Mouse (Mus musculus) MEL (cell line): ENCODE measurements around the gene Vwce. TPM values are rescaled to one million over a fixed set of nuclear protein-coding genes. Genes with fewer than 3 reads are reported as not detected.

ENCODE experiments used
- DNase-seq: peaks from one replicate; pipeline ENCODE4 v3.0.0; 2011; ENCODE audit warnings: low read depth, low spot score
- H3K27ac ChIP-seq: 2 replicates; pipeline ENCODE4 v1.5.1; 2012; ENCODE audit warnings: low read depth, mild to moderate bottlenecking, control low read depth, low read length, moderate library complexity; ENCODE audit not compliant: control insufficient read depth
- H3K27me3 ChIP-seq, 2 experiments: fragments of 150-350 bp in 1 of 2; sonication (generic) in 1 of 2; 2 replicates each; pipeline ENCODE4 v1.6.1; 2012; ENCODE audit warnings: low read length in 2 of 2, mild to moderate bottlenecking in 2 of 2, improper control_type of control experiment in 1 of 2, moderate library complexity in 1 of 2; ENCODE audit not compliant: insufficient read depth in 2 of 2, control insufficient read depth in 1 of 2
- H3K36me3 ChIP-seq, 2 experiments: 2 replicates each; pipeline ENCODE4 v1.6.1; 2012 to 2014; ENCODE audit warnings: low read length in 2 of 2, improper control_type of control experiment in 1 of 2, inconsistent platforms in 1 of 2, mild to moderate bottlenecking in 1 of 2; ENCODE audit not compliant: insufficient read depth in 2 of 2, control insufficient read depth in 1 of 2
- H3K4me1 ChIP-seq, 2 experiments: fragments of 150-350 bp in 1 of 2; sonication (generic) in 1 of 2; 2 replicates each; pipeline ENCODE4 v1.6.1; 2012; ENCODE audit warnings: low read length in 2 of 2, improper control_type of control experiment in 1 of 2, mild to moderate bottlenecking in 1 of 2; ENCODE audit not compliant: insufficient read depth in 2 of 2, control insufficient read depth in 1 of 2
- H3K4me3 ChIP-seq, 2 experiments: fragments of 150-350 bp in 1 of 2; sonication (generic) in 1 of 2; 2 replicates each; pipeline ENCODE4 v1.5.1; 2012; ENCODE audit warnings: low read depth in 2 of 2, low read length in 2 of 2, mild to moderate bottlenecking in 2 of 2, moderate library complexity in 2 of 2, control low read depth in 1 of 2, improper control_type of control experiment in 1 of 2; ENCODE audit not compliant: control insufficient read depth in 1 of 2, insufficient read depth in 1 of 2
- H3K79me2 ChIP-seq: 2 replicates; pipeline ENCODE4 v1.6.1; 2012; ENCODE audit warnings: mild to moderate bottlenecking, low read length, moderate library complexity; ENCODE audit not compliant: control insufficient read depth, poor library complexity, insufficient read depth
- H3K9ac ChIP-seq: 2 replicates; pipeline ENCODE4 v1.6.1; 2012; ENCODE audit warnings: low read depth, mild to moderate bottlenecking, control low read depth, low read length, moderate library complexity; ENCODE audit not compliant: control insufficient read depth, poor library complexity, severe bottlenecking
- H3K9me3 ChIP-seq: fragments of 150-350 bp; sonication (generic); replicated peaks from 2 replicates; pipeline ENCODE4 v1.6.1; 2012; ENCODE audit warnings: mild to moderate bottlenecking, low read length, improper control_type of control experiment, moderate library complexity; ENCODE audit not compliant: insufficient read depth
- BHLHE40 ChIP-seq: IDR thresholded peaks from 2 replicates; pipeline ENCODE4 v1.6.1; 2012; ENCODE audit warnings: low read depth, mild to moderate bottlenecking, inconsistent platforms, low read length, improper control_type of control experiment, borderline replicate concordance
- CHD2 ChIP-seq: IDR thresholded peaks from 2 replicates; pipeline ENCODE4 v1.6.1; 2011; ENCODE audit warnings: low read length, improper control_type of control experiment
- CTCF ChIP-seq, 3 experiments: IDR thresholded peaks in 2 of 3; conservative IDR thresholded peaks in 1 of 3; 2 replicates each; pipeline ENCODE4 v1.5.1; 2011 to 2012; ENCODE audit warnings: low read length in 3 of 3, low read depth in 2 of 3, mild to moderate bottlenecking in 2 of 3, improper control_type of control experiment in 1 of 3, inconsistent platforms in 1 of 3, mixed read lengths in 1 of 3, moderate library complexity in 1 of 3; ENCODE audit not compliant: control insufficient read depth in 1 of 3, insufficient read depth in 1 of 3, poor library complexity in 1 of 3, severe bottlenecking in 1 of 3
- E2F4 ChIP-seq: IDR thresholded peaks from 2 replicates; pipeline ENCODE4 v1.6.1; 2011; ENCODE audit warnings: low read depth, low read length, improper control_type of control experiment, borderline replicate concordance
- EP300 ChIP-seq, 2 experiments: IDR thresholded peaks; 2 replicates each; pipeline ENCODE4 v1.6.1; 2011; ENCODE audit warnings: improper control_type of control experiment in 2 of 2, low read length in 2 of 2, low read depth in 1 of 2, mild to moderate bottlenecking in 1 of 2
- ETS1 ChIP-seq: IDR thresholded peaks from 2 replicates; pipeline ENCODE4 v1.6.1; 2012; ENCODE audit warnings: low read depth, mild to moderate bottlenecking, inconsistent platforms, low read length, improper control_type of control experiment, moderate library complexity
- GATA1 ChIP-seq: IDR thresholded peaks from 2 replicates; pipeline ENCODE4 v1.6.1; 2011; ENCODE audit warnings: low read depth, low read length, improper control_type of control experiment
- HCFC1 ChIP-seq: IDR thresholded peaks from 2 replicates; pipeline ENCODE4 v1.6.1; 2012; ENCODE audit warnings: low read depth, mild to moderate bottlenecking, inconsistent platforms, low read length, improper control_type of control experiment, moderate library complexity
- JUND ChIP-seq: IDR thresholded peaks from 2 replicates; pipeline ENCODE4 v1.6.1; 2011; ENCODE audit warnings: low read depth, mild to moderate bottlenecking, improper control_type of control experiment, low read length
- KAT2A ChIP-seq: conservative IDR thresholded peaks from 2 replicates; pipeline ENCODE4 v1.6.1; 2012; ENCODE audit warnings: low read depth, low read length, improper control_type of control experiment, inconsistent platforms
- MAFK ChIP-seq: IDR thresholded peaks from 2 replicates; pipeline ENCODE4 v1.6.1; 2011; ENCODE audit warnings: low read depth, mild to moderate bottlenecking, low read length, improper control_type of control experiment, borderline replicate concordance
- MAZ ChIP-seq: IDR thresholded peaks from 2 replicates; pipeline ENCODE4 v1.6.1; 2012; ENCODE audit warnings: low read depth, mild to moderate bottlenecking, inconsistent platforms, low read length, improper control_type of control experiment
- NRF1 ChIP-seq: IDR thresholded peaks from 2 replicates; pipeline ENCODE4 v1.6.1; 2014; ENCODE audit warnings: low read depth, mild to moderate bottlenecking, inconsistent platforms, low read length, improper control_type of control experiment, moderate library complexity; ENCODE audit not compliant: poor library complexity, insufficient read depth, severe bottlenecking
- POLR2A ChIP-seq, 2 experiments: IDR thresholded peaks; 2 replicates each; pipeline ENCODE4 v1.6.1; 2011 to 2012; ENCODE audit warnings: low read length in 2 of 2, mild to moderate bottlenecking in 2 of 2, control low read depth in 1 of 2, improper control_type of control experiment in 1 of 2, low read depth in 1 of 2, moderate library complexity in 1 of 2; ENCODE audit not compliant: control insufficient read depth in 1 of 2, insufficient read depth in 1 of 2, poor library complexity in 1 of 2
- POLR2AphosphoS5 ChIP-seq: IDR thresholded peaks from 2 replicates; pipeline ENCODE4 v1.6.1; 2012; ENCODE audit warnings: low read depth, borderline replicate concordance, mild to moderate bottlenecking, inconsistent platforms, low read length, moderate library complexity, mixed read lengths
- RAD21 ChIP-seq: IDR thresholded peaks from 2 replicates; pipeline ENCODE4 v1.6.1; 2011; ENCODE audit warnings: mild to moderate bottlenecking, low read depth, low read length, improper control_type of control experiment
- RCOR1 ChIP-seq: IDR thresholded peaks from 2 replicates; pipeline ENCODE4 v1.6.1; 2012; ENCODE audit warnings: low read depth, mild to moderate bottlenecking, inconsistent platforms, low read length, improper control_type of control experiment
- SIN3A ChIP-seq: IDR thresholded peaks from 2 replicates; pipeline ENCODE4 v1.6.1; 2012; ENCODE audit warnings: low read length, improper control_type of control experiment, inconsistent platforms
- TAL1 ChIP-seq: IDR thresholded peaks from 2 replicates; pipeline ENCODE4 v1.6.1; 2012; ENCODE audit warnings: mild to moderate bottlenecking, inconsistent platforms, low read length, moderate library complexity, mixed read lengths
- USF1 ChIP-seq: IDR thresholded peaks from 2 replicates; pipeline ENCODE4 v1.6.1; 2014; ENCODE audit warnings: low read depth, mild to moderate bottlenecking, inconsistent platforms, low read length, improper control_type of control experiment, moderate library complexity
- USF2 ChIP-seq, 2 experiments: IDR thresholded peaks; 2 replicates each; pipeline ENCODE4 v1.6.1; 2011 to 2012; ENCODE audit warnings: improper control_type of control experiment in 2 of 2, low read length in 2 of 2, borderline replicate concordance in 1 of 2, inconsistent platforms in 1 of 2, low read depth in 1 of 2, mild to moderate bottlenecking in 1 of 2; ENCODE audit not compliant: insufficient read depth in 1 of 2
- ZKSCAN1 ChIP-seq: IDR thresholded peaks from 2 replicates; pipeline ENCODE4 v1.6.1; 2012; ENCODE audit warnings: low read depth, mild to moderate bottlenecking, inconsistent platforms, low read length, improper control_type of control experiment, moderate library complexity
- ZMIZ1 ChIP-seq: IDR thresholded peaks from 2 replicates; pipeline ENCODE4 v1.6.1; 2012; ENCODE audit warnings: low read depth, mild to moderate bottlenecking, inconsistent platforms, low read length, improper control_type of control experiment, moderate library complexity
- polyA plus RNA-seq, 2 experiments: library from polyadenylated mRNA; stranded (reverse) in 1 of 2; unstranded in 1 of 2; fragments of >175 nt in 1 of 2; fragments of >200 nt in 1 of 2; gene quantifications; 2 replicates each; pipeline versions ENCODE4 v1.2.1 to v1.2.4; 2012; ENCODE audit warnings: low replicate concordance in 2 of 2, low read depth in 1 of 2; ENCODE audit not compliant: insufficient read length in 2 of 2, insufficient read depth in 1 of 2, missing spikeins in 1 of 2
- total RNA-seq: library from RNA; depleted of rRNA; stranded (reverse); fragments of 300-350 nt; gene quantifications from 2 replicates; pipeline ENCODE4 v1.2.3, GENCODE M21; 2012

Vwce gene
- total and polyA plus RNA-seq, 3 experiments, result 0.04 to 666 (median 1.8) TPM

DNA sequence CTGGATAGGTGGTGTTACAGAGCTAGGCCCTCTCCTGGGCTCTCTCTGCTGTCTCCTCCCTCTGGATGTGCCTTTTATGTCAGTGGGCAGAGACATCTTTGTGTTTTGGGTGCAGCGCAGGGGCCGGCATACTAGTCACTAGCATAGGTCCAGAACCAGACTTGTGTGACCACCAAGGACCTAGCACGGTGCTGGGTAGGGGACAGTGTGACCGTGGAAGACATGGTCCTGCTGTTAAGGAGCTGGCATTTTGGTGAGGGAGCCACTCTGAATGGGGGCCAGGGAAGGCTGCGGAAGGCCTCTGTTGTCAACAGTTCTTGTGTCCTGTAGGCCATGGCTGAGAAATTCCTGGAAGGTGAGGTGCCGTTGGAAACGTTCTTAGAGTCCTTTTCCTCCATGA lies 78.2 kb downstream of the Vwce start:
- peaks cover 0 to 3% of the 10 kb centered on the region in 2 experiments; a peak in 2 of 4 replicates for H3K36me3 ChIP-seq
- H3K9ac ChIP-seq, result no peak overlapping the region

DNA sequence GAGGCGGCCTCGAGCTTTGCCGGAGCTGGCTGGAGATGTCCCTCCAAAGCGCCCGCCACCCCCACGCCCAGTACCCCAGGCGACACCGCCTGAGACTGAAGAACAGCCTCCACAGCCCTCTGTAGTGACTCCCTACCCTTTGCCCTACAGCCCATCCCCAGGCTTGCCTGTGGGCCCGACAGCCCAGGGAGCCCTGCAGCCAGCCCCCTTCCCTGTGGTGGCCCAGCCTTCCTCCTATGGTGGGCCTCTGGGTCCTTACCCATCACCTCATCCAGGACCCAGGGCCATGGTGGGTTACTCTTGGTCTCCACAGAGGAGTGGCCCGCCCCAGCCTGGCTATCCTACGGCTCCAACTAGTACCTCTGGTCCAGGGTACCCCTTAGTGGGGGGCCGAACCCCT lies 78.6 kb downstream of the Vwce start:
- Histone ChIP-seq H3K79me2 (no peaks in the 10 kb centered on the region), H3K4me3 (no peak overlapping the region), H3K9ac (no peak overlapping the region), H3K27ac (no peak overlapping the region), H3K4me1 (0 out of 4 replicates have a peak, but pooled peaks cover 0 to 4% of the 10 kb centered on the region in 2 experiments), H3K36me3 (peaks cover 0 to 3% of the 10 kb centered on the region in 2 experiments; a peak in 2 of 4 replicates), H3K27me3 (no peaks in the 10 kb centered on the region), H3K9me3 (no peaks in the 10 kb centered on the region)
- TF ChIP-seq EP300 (IDR thresholded peaks at IDR 0.05; ENCODE audit: low read depth in 1 of 2, low read length in 2 of 2) (no peak), RCOR1 (no peak), CTCF (IDR thresholded peaks at IDR 0.05 in 2 of 3, conservative IDR thresholded peaks at IDR 0.05 in 1 of 3; ENCODE audit: control insufficient read depth in 1 of 3, insufficient read depth in 1 of 3, low read depth in 2 of 3, low read length in 3 of 3, poor library complexity in 1 of 3, severe bottlenecking in 1 of 3) (no peak), E2F4 (no peak)
- DNase-seq, result no peak

More for the DNA sequence above, 78.2 kb downstream of the Vwce start:
- no peak for TF ChIP-seq CTCF (IDR thresholded peaks at IDR 0.05 in 2 of 3, conservative IDR thresholded peaks at IDR 0.05 in 1 of 3; ENCODE audit: control insufficient read depth in 1 of 3, insufficient read depth in 1 of 3, low read depth in 2 of 3, low read length in 3 of 3, poor library complexity in 1 of 3, severe bottlenecking in 1 of 3)
- no peak for TF ChIP-seq NRF1
- TF ChIP-seq TAL1, result no peak
- no peak for TF ChIP-seq USF1
- TF ChIP-seq, all 39 proteins: peak for 0
- no peaks in the 10 kb centered on the region for H3K79me2 ChIP-seq
- H3K4me3 ChIP-seq, result no peak overlapping the region
- H3K27me3 ChIP-seq, result no peaks in the 10 kb centered on the region
- 0 out of 4 replicates have a peak, but pooled peaks cover 0 to 4% of the 10 kb centered on the region in 2 experiments for H3K4me1 ChIP-seq
- H3K9me3 ChIP-seq, result no peaks in the 10 kb centered on the region
- no peak overlapping the region for H3K27ac ChIP-seq
- DNase-seq, result no peak

DNA sequence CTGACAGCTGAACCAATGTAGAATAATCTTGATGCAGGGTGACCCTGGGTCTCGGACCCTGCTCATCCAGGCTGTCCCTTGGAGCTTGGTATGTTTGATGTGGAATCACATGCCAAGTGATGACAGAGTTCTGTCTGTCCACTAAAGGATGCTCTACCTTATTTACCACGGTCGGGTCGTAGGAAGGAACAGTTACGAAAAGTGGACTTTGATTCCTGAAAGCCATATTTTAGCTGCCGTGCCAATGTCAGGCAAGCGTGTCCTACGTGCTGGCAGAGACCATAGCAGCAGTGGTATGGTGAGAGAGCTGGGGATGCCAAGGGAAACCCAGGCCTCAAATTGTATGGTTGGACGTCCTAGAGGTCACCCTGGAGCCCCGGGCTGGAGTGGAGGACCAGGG lies 79.5 kb downstream of the Vwce start:
- H3K36me3 ChIP-seq, result peaks cover 0 to 3% of the 10 kb centered on the region in 2 experiments; a peak in 2 of 4 replicates
- no peak overlapping the region for H3K27ac ChIP-seq
- H3K4me1 ChIP-seq, result 0 out of 4 replicates have a peak, but pooled peaks cover 0 to 4% of the 10 kb centered on the region in 2 experiments
- TF ChIP-seq MAFK (no peak), BHLHE40 (no peak), ZMIZ1 (no peak), KAT2A (no peak), ETS1 (no peak), JUND (no peak), POLR2AphosphoS5 (no peak), CHD2 (no peak), POLR2A (IDR thresholded peaks at IDR 0.05; ENCODE audit: control insufficient read depth in 1 of 2, insufficient read depth in 1 of 2, low read depth in 1 of 2, low read length in 2 of 2, poor library complexity in 1 of 2) (no peak), ZKSCAN1 (no peak), RAD21 (no peak), GATA1 (no peak), HCFC1 (no peak), MAZ (no peak), CTCF (IDR thresholded peaks at IDR 0.05 in 2 of 3, conservative IDR thresholded peaks at IDR 0.05 in 1 of 3; ENCODE audit: control insufficient read depth in 1 of 3, insufficient read depth in 1 of 3, low read depth in 2 of 3, low read length in 3 of 3, poor library complexity in 1 of 3, severe bottlenecking in 1 of 3) (no peak), EP300 (IDR thresholded peaks at IDR 0.05; ENCODE audit: low read depth in 1 of 2, low read length in 2 of 2) (no peak), USF2 (IDR thresholded peaks at IDR 0.05; ENCODE audit: borderline replicate concordance in 1 of 2, insufficient read depth in 1 of 2, low read depth in 1 of 2, low read length in 2 of 2) (no peak), SIN3A (no peak)
- no peak for DNase-seq
- no peak overlapping the region for H3K4me3 ChIP-seq
- H3K27me3 ChIP-seq, result no peaks in the 10 kb centered on the region
- H3K9ac ChIP-seq, result no peak overlapping the region
- H3K79me2 ChIP-seq, result no peaks in the 10 kb centered on the region
- no peaks in the 10 kb centered on the region for H3K9me3 ChIP-seq
